Mouse (Mus musculus) thymus, adult 2 months (tissue): ENCODE data around the gene Slc25a42.

Experiments used
- CTCF ChIP-seq: fragments of 200-500 bp; IDR thresholded peaks from 2 replicates; pipeline ENCODE4 v1.5.1; 2012; ENCODE audit warnings: mild to moderate bottlenecking, control low read depth, low read length, moderate library complexity, borderline replicate concordance; ENCODE audit not compliant: control insufficient read depth, poor library complexity, insufficient read depth; ENCODE audit errors: extremely low read depth
- POLR2A ChIP-seq: fragments of 200-500 bp; IDR thresholded peaks from 2 replicates; pipeline ENCODE4 v1.6.1; 2012; ENCODE audit warnings: mild to moderate bottlenecking, low read length, control low read depth, moderate library complexity; ENCODE audit not compliant: control insufficient read depth, poor library complexity, insufficient read depth; ENCODE audit errors: extremely low read depth

- TF ChIP-seq POLR2A (no peak), CTCF (no peak)
These were observed 5.3 kb upstream of the Slc25a42 start for GRCm38 (mm10) chr8:70217441-70217840.
